Mouse (Mus musculus): ENCODE data around the gene Iglon5. TPM values are rescaled to one million over a fixed set of nuclear protein-coding genes. Genes with fewer than 3 reads are reported as not detected.

The Iglon5 gene
- polyA plus RNA-seq, 1 experiment, result 82.4 TPM

DNA sequence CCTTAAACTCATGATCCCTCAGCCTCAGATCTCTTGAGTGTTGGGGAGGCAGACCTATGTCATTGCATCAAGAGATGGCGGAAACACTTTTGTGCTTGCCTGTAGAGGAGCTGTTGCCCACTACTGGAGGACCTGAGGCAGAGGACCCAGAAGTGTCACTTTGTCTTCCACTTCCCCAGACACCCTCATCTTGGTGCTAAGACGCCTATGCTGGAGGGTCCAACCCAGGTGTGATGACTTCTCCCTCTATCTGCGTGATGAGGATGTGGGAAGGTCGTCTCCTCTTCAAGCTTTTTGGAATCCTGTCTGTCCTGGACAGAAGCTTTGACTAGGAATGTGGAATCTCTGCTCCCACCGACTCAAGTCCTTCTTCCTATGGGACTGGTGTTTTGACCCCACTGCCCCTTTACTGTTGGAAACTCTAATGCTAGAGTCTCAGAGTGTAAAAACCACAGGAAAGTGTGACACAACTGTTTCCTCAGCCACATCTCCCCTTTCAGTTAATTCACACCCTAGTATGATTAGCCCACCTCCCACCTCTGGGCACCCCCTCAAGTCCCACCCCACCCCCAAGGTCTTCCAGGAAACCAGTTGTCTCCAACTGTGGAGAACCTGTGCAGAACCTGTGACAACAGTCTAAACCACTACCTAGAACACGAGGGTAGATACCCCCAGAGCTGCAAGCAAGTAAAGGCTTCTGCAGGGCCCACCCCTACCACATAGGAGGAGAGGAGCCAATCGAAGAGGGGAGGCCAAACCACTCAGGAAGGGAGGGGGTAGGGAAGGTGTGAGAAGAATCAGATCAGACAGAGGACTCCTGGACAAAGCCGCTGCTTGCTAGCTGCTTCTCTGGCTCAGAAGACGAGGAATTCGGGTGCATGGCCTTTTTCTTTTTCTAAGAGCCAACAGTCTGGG lies 53.3 kb downstream of the Iglon5 start, which contains the start of gene Nkg7:
Nkg7 (plus strand) TSS at position 733 of the 915 bp plus-strand sequence.
- Histone ChIP-seq H3K4me1 (ENCODE audit: control insufficient read depth, insufficient read depth, low read length) (no peaks in the 10 kb centered on the region), H3K27me3 (ENCODE audit: control insufficient read depth, insufficient read depth, low read length) (no peaks in the 10 kb centered on the region), H3K4me3 (replicated peaks; ENCODE audit: insufficient read depth, low read depth, low read length) (no peak within 1 kb of the TSS), H3K27ac (ENCODE audit: insufficient read depth, low read length) (no peak within 1 kb of the TSS)
- TF ChIP-seq POLR2A (IDR thresholded peaks at IDR 0.05; ENCODE audit: borderline replicate concordance, insufficient read depth, low read length), result no peak
- no peak for TF ChIP-seq CTCF (IDR thresholded peaks at IDR 0.05; ENCODE audit: borderline replicate concordance, insufficient read depth, low read depth, low read length)
- WGBS, result 66% methylated on average over 10 of the region's 10 CpGs
- DNase-seq, result no peak

DNA sequence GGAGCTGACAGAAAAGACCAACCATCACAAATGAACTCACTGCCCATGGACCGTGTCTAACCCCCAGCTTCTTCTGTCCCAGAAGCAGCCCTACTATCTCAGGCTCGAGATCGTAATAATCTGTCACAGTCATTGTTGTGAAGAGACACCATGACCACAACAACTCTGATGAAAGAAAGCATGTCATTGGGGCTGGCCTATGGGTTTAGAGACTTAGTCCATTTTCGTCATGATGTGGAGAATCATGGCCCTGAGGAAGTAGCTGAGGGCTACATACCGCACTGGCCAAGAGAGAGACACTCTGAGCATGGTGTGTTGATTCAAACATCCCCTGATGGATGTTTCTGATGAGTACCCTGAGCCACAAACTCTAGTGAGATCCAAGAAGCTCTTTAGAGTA lies 55.2 kb downstream of the Iglon5 start:
- TF ChIP-seq POLR2A (IDR thresholded peaks at IDR 0.05; ENCODE audit: borderline replicate concordance, insufficient read depth, low read length) (no peak), CTCF (IDR thresholded peaks at IDR 0.05; ENCODE audit: borderline replicate concordance, insufficient read depth, low read depth, low read length) (no peak)
- 75% methylated on average over 5 of the region's 5 CpGs for WGBS
- Histone ChIP-seq H3K4me1 (ENCODE audit: control insufficient read depth, insufficient read depth, low read length) (no peaks in the 10 kb centered on the region), H3K4me3 (replicated peaks; ENCODE audit: insufficient read depth, low read depth, low read length) (no peak overlapping the region), H3K27ac (ENCODE audit: insufficient read depth, low read length) (no peak overlapping the region), H3K27me3 (ENCODE audit: control insufficient read depth, insufficient read depth, low read length) (no peaks in the 10 kb centered on the region)
- no peak for DNase-seq

DNA sequence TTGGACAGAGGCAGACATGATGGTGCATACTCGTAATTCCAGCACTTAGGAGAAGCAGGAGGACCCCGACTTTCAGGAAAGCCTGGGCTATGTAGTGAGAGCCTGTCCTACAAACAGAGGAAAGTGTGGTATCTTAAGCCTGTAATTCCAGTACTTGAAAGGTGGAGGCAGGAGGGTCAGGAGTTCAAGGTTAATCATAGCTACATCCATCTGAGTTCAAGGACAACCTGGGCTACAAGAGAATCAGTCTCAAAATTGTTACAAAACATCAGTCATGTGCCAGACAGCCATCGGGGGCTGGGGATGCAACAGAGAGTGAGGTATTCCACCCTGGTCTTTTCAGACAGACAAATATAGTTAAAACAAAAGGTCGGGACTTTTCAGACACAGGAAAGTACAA lies 57.0 kb downstream of the Iglon5 start:
- no peak for DNase-seq
- H3K27me3 ChIP-seq (ENCODE audit: control insufficient read depth, insufficient read depth, low read length), result no peaks in the 10 kb centered on the region
- WGBS, result 65% methylated on average over 4 of the region's 4 CpGs
- TF ChIP-seq POLR2A (IDR thresholded peaks at IDR 0.05; ENCODE audit: borderline replicate concordance, insufficient read depth, low read length), result no peak
- H3K4me3 ChIP-seq (replicated peaks; ENCODE audit: insufficient read depth, low read depth, low read length), result no peak overlapping the region
- H3K27ac ChIP-seq (ENCODE audit: insufficient read depth, low read length), result no peak overlapping the region
- H3K4me1 ChIP-seq (ENCODE audit: control insufficient read depth, insufficient read depth, low read length), result no peaks in the 10 kb centered on the region

DNA sequence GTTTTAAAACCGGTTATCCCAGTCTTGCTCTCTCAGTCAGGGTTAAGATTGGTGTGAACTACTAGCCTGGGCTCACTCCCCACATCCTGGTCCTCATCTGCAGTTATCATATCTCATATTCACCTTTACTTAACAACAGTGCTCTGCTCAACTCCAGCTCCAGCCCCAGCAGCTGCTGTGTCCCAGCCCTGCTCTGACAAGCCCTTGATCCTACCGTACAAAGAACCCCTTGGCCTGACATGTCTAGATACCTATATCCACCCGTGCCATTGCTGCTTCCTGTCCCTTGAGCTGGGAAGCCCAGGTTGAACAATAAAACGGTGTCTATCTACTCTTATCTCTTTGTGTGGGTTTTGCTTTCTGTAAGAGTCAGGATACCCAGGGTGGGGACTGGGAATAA lies 60.4 kb downstream of the Iglon5 start:
- no peaks in the 10 kb centered on the region for H3K4me1 ChIP-seq (ENCODE audit: control insufficient read depth, insufficient read depth, low read length)
- TF ChIP-seq CTCF (IDR thresholded peaks at IDR 0.05; ENCODE audit: borderline replicate concordance, insufficient read depth, low read depth, low read length) (no peak), POLR2A (IDR thresholded peaks at IDR 0.05; ENCODE audit: borderline replicate concordance, insufficient read depth, low read length) (no peak)
- no peak for DNase-seq
- H3K4me3 ChIP-seq (replicated peaks; ENCODE audit: insufficient read depth, low read depth, low read length), result no peak overlapping the region
- 64% methylated on average over 4 of the region's 4 CpGs for WGBS
- H3K27me3 ChIP-seq (ENCODE audit: control insufficient read depth, insufficient read depth, low read length), result no peaks in the 10 kb centered on the region
- H3K27ac ChIP-seq (ENCODE audit: insufficient read depth, low read length), result no peak overlapping the region

DNA sequence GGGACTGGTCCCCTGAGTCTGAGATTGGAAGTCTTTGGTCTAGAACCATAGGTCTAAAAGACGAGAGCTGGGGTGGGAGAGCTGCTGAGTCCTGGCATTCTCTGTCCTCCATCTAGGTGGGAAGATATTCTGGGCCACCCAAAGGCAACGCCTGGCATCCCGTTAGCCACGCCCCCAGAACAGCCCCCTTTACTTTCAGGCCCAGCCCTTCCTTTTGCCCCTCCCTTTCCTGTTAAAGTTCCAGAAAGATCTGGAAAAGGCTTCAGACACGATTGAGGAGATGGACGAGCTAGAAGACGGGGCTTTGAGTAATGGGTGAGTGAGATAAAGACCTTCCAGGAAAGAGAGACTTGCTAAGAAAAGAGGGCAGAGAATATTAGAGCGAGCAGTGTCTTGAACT lies 62.5 kb downstream of the Iglon5 start, which contains the start of gene Lim2:
Lim2 (plus strand) TSS at position 265 of the 400 bp plus-strand sequence.
- Histone ChIP-seq H3K4me3 (replicated peaks; ENCODE audit: insufficient read depth, low read depth, low read length) (no peak within 1 kb of the TSS), H3K27ac (ENCODE audit: insufficient read depth, low read length) (no peak within 1 kb of the TSS), H3K27me3 (ENCODE audit: control insufficient read depth, insufficient read depth, low read length) (no peaks in the 10 kb centered on the region), H3K4me1 (ENCODE audit: control insufficient read depth, insufficient read depth, low read length) (no peaks in the 10 kb centered on the region)
- 75% methylated on average over 8 of the region's 8 CpGs for WGBS
- no peak for DNase-seq
- no peak for TF ChIP-seq CTCF (IDR thresholded peaks at IDR 0.05; ENCODE audit: borderline replicate concordance, insufficient read depth, low read depth, low read length)
- TF ChIP-seq POLR2A (IDR thresholded peaks at IDR 0.05; ENCODE audit: borderline replicate concordance, insufficient read depth, low read length), result no peak

DNA sequence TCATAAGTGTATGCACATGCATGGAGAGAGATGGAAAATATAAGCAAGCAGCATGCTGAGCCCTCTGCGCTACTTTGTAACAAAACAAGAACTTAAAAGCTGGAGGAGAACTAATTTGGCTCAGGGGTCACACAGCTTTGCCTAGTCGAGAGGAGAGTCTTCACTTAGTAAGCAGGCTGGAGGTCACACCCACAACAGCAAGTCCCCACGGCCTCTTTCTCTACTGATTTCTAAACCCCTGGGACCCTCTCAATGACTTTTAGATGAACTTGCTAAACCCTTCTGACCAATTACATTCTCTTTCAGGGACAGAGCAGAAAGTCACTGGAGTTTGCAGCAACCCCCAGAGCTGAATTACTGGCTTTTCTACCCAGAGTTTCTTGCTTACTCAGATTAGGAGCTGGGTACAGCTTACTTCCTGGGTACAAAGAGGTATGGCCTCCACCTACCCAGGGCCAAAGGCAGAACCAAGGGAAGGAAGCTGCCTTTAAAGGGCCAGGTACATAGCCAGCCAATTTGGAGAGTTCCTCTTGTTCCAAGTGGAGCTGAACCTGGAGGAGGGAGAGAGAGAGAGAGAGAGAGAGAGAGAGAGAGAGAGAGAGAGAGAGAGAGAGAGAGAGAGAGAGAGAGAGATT lies 65.8 kb downstream of the Iglon5 start:
- 66% methylated on average over 3 of the region's 3 CpGs for WGBS
- Histone ChIP-seq H3K4me1 (ENCODE audit: control insufficient read depth, insufficient read depth, low read length) (no peaks in the 10 kb centered on the region), H3K27me3 (ENCODE audit: control insufficient read depth, insufficient read depth, low read length) (no peaks in the 10 kb centered on the region)

DNA sequence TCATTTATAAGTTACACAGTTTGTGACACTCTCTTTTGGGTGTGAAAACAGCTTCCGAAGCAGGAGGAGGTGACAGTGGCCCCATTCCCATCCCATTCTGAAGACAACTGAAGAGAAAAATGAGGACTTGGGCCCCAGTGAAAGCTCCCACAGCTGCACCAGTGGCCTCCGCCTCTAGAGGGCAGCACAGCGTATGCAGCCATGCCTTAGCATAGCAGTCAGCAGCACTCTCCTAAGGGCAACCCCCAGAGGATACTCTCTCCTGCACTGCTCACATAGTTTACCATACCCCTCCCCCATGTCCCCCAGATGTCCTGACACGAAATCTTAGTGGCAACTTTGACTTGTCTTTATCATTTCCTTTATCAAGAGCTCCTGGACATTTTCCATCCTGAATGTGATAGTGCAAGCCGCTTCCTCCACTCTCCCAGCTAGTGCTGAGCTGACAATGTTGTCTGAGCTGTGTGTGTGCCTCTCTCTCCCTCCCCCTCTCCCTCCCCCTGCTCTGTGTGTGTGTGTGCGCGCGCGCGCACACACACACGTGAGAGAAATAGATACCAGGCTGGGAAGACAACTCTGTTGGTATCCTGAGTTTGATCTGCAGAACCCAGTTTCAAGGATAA lies 66.8 kb downstream of the Iglon5 start:
- WGBS, result 13% methylated on average over 11 of the region's 11 CpGs
- Histone ChIP-seq H3K4me3 (replicated peaks; ENCODE audit: insufficient read depth, low read depth, low read length) (no peak overlapping the region), H3K27me3 (ENCODE audit: control insufficient read depth, insufficient read depth, low read length) (no peaks in the 10 kb centered on the region), H3K27ac (ENCODE audit: insufficient read depth, low read length) (no peak overlapping the region), H3K4me1 (ENCODE audit: control insufficient read depth, insufficient read depth, low read length) (no peaks in the 10 kb centered on the region)
- peak; percentile 70 to 81 for DNase-seq
- TF ChIP-seq CTCF (IDR thresholded peaks at IDR 0.05; ENCODE audit: borderline replicate concordance, insufficient read depth, low read depth, low read length), result peak; percentile 95
- TF ChIP-seq POLR2A (IDR thresholded peaks at IDR 0.05; ENCODE audit: borderline replicate concordance, insufficient read depth, low read length), result no peak

More for the DNA sequence above, 65.8 kb downstream of the Iglon5 start:
- no peak overlapping the region for H3K27ac ChIP-seq (ENCODE audit: insufficient read depth, low read length)
- TF ChIP-seq CTCF (IDR thresholded peaks at IDR 0.05; ENCODE audit: borderline replicate concordance, insufficient read depth, low read depth, low read length), result no peak
- TF ChIP-seq POLR2A (IDR thresholded peaks at IDR 0.05; ENCODE audit: borderline replicate concordance, insufficient read depth, low read length), result no peak
- no peak for DNase-seq
- no peak overlapping the region for H3K4me3 ChIP-seq (replicated peaks; ENCODE audit: insufficient read depth, low read depth, low read length)

Other genes with a start within 250 kb of the Iglon5 start
- gene Zfp715, start 176.8 kb downstream of the Iglon5 start, polyA plus RNA-seq (2012; rRNA removed), result 17.1 and 19.5 TPM in 2 replicates
- gene Siglecf, start 138.7 kb downstream of the Iglon5 start, polyA plus RNA-seq (2012; rRNA removed), result 0.14 and 0.31 TPM in 2 replicates
- 0.19 and 0.52 TPM in 2 replicates for gene Siglecg, start 81.9 kb downstream of the Iglon5 start, polyA plus RNA-seq (2012; rRNA removed)
- gene Lim2, start 62.4 kb downstream of the Iglon5 start, polyA plus RNA-seq (2012; rRNA removed), result not detected in 2 replicates
- gene Nkg7, start 53.0 kb downstream of the Iglon5 start, polyA plus RNA-seq (2012; rRNA removed), result 0.25 and 0.27 TPM in 2 replicates
- gene Cldnd2, start 49.3 kb downstream of the Iglon5 start, polyA plus RNA-seq (2012; rRNA removed), result not detected in 2 replicates
- gene Etfb, start 46.0 kb downstream of the Iglon5 start, polyA plus RNA-seq (2012; rRNA removed), result 102 and 105 TPM in 2 replicates
- 0.14 and 0.88 TPM in 2 replicates for gene Gm45233, start 45.9 kb downstream of the Iglon5 start, polyA plus RNA-seq (2012; rRNA removed)
- gene Vsig10l, start 26.9 kb downstream of the Iglon5 start, polyA plus RNA-seq (2012; rRNA removed), result 1.9 and 2.4 TPM in 2 replicates
- gene 4931406B18Rik, start 15.9 kb upstream of the Iglon5 start, polyA plus RNA-seq (2012; rRNA removed), result not detected in 2 replicates
- gene Cd33, start 54.4 kb upstream of the Iglon5 start, polyA plus RNA-seq (2012; rRNA removed), result 1.9 and 2.4 TPM in 2 replicates
- gene Zfp658, start 72.2 kb upstream of the Iglon5 start, polyA plus RNA-seq (2012; rRNA removed), result 10.3 and 10.9 TPM in 2 replicates
- 11.6 and 13.2 TPM in 2 replicates for gene Zfp719, start 89.5 kb upstream of the Iglon5 start, polyA plus RNA-seq (2012; rRNA removed)
- 0.05 and 0.10 TPM in 2 replicates for gene Zfp819, start 117.1 kb upstream of the Iglon5 start, polyA plus RNA-seq (2012; rRNA removed)
- gene Ceacam18, start 144.6 kb upstream of the Iglon5 start, polyA plus RNA-seq (2012; rRNA removed), result 0.13 TPM in 1 of 2 replicates, not detected in the other
- gene Siglece, start 170.1 kb upstream of the Iglon5 start, polyA plus RNA-seq (2012; rRNA removed), result 0.44 and 0.54 TPM in 2 replicates
- 9.2 and 10.0 TPM in 2 replicates for gene Ctu1, start 181.9 kb upstream of the Iglon5 start, polyA plus RNA-seq (2012; rRNA removed)
- not detected in 2 replicates for gene Klk14, start 200.3 kb upstream of the Iglon5 start, polyA plus RNA-seq (2012; rRNA removed)
- gene Klk13, start 222.5 kb upstream of the Iglon5 start, polyA plus RNA-seq (2012; rRNA removed), result not detected in 2 replicates